In genomic region chr10:71193319-71193718, GRCm38 (mm10) we compare ENCODE assay signal across 13 mouse cellular contexts. TPM values are rescaled to one million over a fixed set of nuclear protein-coding genes. Genes with fewer than 3 reads are reported as not detected.
DNase-seq lines count a peak whose midpoint lies in the region; ATAC-seq and TF ChIP-seq lines count a peak whose summit lies in the region.
"Had no signal": no experiment of that assay in that cellular context is flagged by ENCODE, and none has a peak within 500 bp of the region (broad histone marks: within the 10 kb centered on the region; RNA-seq: fewer than 3 reads in every experiment).

No protein-coding gene starts in this region.

- WGBS in heart, embryonic 14.5 days = 47% methylated on average over 7 of the region's 7 CpGs
- 69% methylated on average over 7 of the region's 7 CpGs for WGBS in kidney, embryonic 16.5 days
- WGBS in midbrain, embryonic 14.5 days = 31% methylated on average over 7 of the region's 7 CpGs
- 50% methylated on average over 7 of the region's 7 CpGs for WGBS in midbrain, embryonic 13.5 days
- 36% methylated on average over 7 of the region's 7 CpGs for WGBS in stomach, postnatal 0 days

- no peak for TF ChIP-seq CTCF in stomach, postnatal 0 days (IDR thresholded peaks at IDR 0.05; ENCODE audit: low read depth)

- no peak overlapping the region for H3K9ac ChIP-seq in heart, embryonic 14.5 days (ENCODE audit: low read length)
- no peak overlapping the region for H3K9ac ChIP-seq in kidney, embryonic 16.5 days (replicated peaks; ENCODE audit: low read length)
- H3K9ac ChIP-seq in midbrain, embryonic 14.5 days (replicated peaks; ENCODE audit: low read length) = no peak overlapping the region
- no peak overlapping the region for H3K9ac ChIP-seq in midbrain, embryonic 13.5 days (replicated peaks)
- no peak overlapping the region for H3K9ac ChIP-seq in stomach, postnatal 0 days (ENCODE audit: low read length)
- H3K9ac ChIP-seq: liver, embryonic 14.5 days had no signal

- H3K4me1 ChIP-seq in heart, embryonic 14.5 days (ENCODE audit: control insufficient read depth in 2 of 2, insufficient read depth in 2 of 2, low read length in 2 of 2) = peaks cover 10 to 20% of the 10 kb centered on the region in 2 experiments
- H3K4me1 ChIP-seq in kidney, embryonic 16.5 days (ENCODE audit: insufficient read depth, low read length) = 0 out of 2 replicates have a peak, but pooled peaks cover 3% of the 10 kb centered on the region
- H3K4me1 ChIP-seq in midbrain, embryonic 14.5 days (ENCODE audit: control insufficient read depth, insufficient read depth, low read length) = peaks cover 7% of the 10 kb centered on the region
- peaks cover 20% of the 10 kb centered on the region for H3K4me1 ChIP-seq in midbrain, embryonic 13.5 days (replicated peaks)
- no peaks in the 10 kb centered on the region for H3K4me1 ChIP-seq in stomach, postnatal 0 days (replicated peaks; ENCODE audit: control insufficient read depth, insufficient read depth)

- DNase-seq in heart, adult 8-10 months (ENCODE audit: low spot score) = no peak
- no peak for DNase-seq in kidney, postnatal 14 days
- peak; percentile 57 for DNase-seq in midbrain, embryonic 14.5 days
- no peak for DNase-seq in stomach, postnatal 0 days (ENCODE audit: low spot score)
- DNase-seq: adrenal gland, postnatal 10 days; cerebellum, adult 9-11 months; layer of hippocampus, adult 9-11 months had no signal

- TF ChIP-seq EP300 in stomach, postnatal 0 days (optimal IDR thresholded peaks at IDR 0.05) = no peak

- no peaks in the 10 kb centered on the region for H3K36me3 ChIP-seq in heart, embryonic 14.5 days (ENCODE audit: control insufficient read depth, insufficient read depth, low read length)
- no peaks in the 10 kb centered on the region for H3K36me3 ChIP-seq in kidney, embryonic 16.5 days (ENCODE audit: insufficient read depth, low read length)
- H3K36me3 ChIP-seq in midbrain, embryonic 14.5 days (ENCODE audit: control insufficient read depth, insufficient read depth, low read length) = no peaks in the 10 kb centered on the region
- H3K36me3 ChIP-seq in midbrain, embryonic 13.5 days = no peaks in the 10 kb centered on the region
- no peaks in the 10 kb centered on the region for H3K36me3 ChIP-seq in stomach, postnatal 0 days (ENCODE audit: control insufficient read depth, insufficient read depth, low read length)

- H3K27ac ChIP-seq in heart, embryonic 14.5 days (replicated peaks in 1 of 2; ENCODE audit: control insufficient read depth in 1 of 2, insufficient read depth in 1 of 2, low read depth in 2 of 2, low read length in 2 of 2) = no peak overlapping the region; a peak in 1 of 4 replicates
- H3K27ac ChIP-seq in kidney, embryonic 16.5 days (ENCODE audit: low read length) = peak overlapping the region; percentile 37; the same call in 1 of the 2 replicates
- no peak overlapping the region for H3K27ac ChIP-seq in midbrain, embryonic 14.5 days (replicated peaks; ENCODE audit: low read depth, low read length)
- H3K27ac ChIP-seq in midbrain, embryonic 13.5 days = no peak overlapping the region
- H3K27ac ChIP-seq in stomach, postnatal 0 days (replicated peaks) = no peak overlapping the region
- H3K27ac ChIP-seq: liver, embryonic 14.5 days had no signal

- H3K4me2 ChIP-seq in heart, embryonic 14.5 days (ENCODE audit: low read length) = peak overlapping the region; percentile 49; the same call in 1 of the 2 replicates
- H3K4me2 ChIP-seq in kidney, embryonic 16.5 days (replicated peaks; ENCODE audit: low read depth, low read length) = no peak overlapping the region
- no peak overlapping the region for H3K4me2 ChIP-seq in midbrain, embryonic 14.5 days (ENCODE audit: low read length)
- no peak overlapping the region for H3K4me2 ChIP-seq in midbrain, embryonic 13.5 days (replicated peaks)
- H3K4me2 ChIP-seq in stomach, postnatal 0 days (replicated peaks; ENCODE audit: low read depth) = no peak overlapping the region

- no peak for ATAC-seq in heart, embryonic 14.5 days (ENCODE audit: insufficient number of reproducible peaks, insufficient read depth, low FRiP score, low read depth)
- ATAC-seq in kidney, embryonic 16.5 days (ENCODE audit: low FRiP score, low TSS enrichment) = no peak
- ATAC-seq in midbrain, embryonic 14.5 days (ENCODE audit: low FRiP score, low TSS enrichment) = no peak; the same call in 1 of the 2 replicates
- no peak for ATAC-seq in midbrain, embryonic 13.5 days
- ATAC-seq in stomach, postnatal 0 days (ENCODE audit: low FRiP score, low TSS enrichment) = peak; percentile 43; the same call in 1 of the 2 replicates

- H3K9me3 ChIP-seq in heart, embryonic 14.5 days (ENCODE audit: control insufficient read depth, low read length) = no peaks in the 10 kb centered on the region
- no peaks in the 10 kb centered on the region for H3K9me3 ChIP-seq in kidney, embryonic 16.5 days (ENCODE audit: low read length)
- no peaks in the 10 kb centered on the region for H3K9me3 ChIP-seq in midbrain, embryonic 14.5 days (ENCODE audit: control insufficient read depth, low read length)
- H3K9me3 ChIP-seq in midbrain, embryonic 13.5 days = no peaks in the 10 kb centered on the region
- H3K9me3 ChIP-seq in stomach, postnatal 0 days (ENCODE audit: control insufficient read depth, low read length) = no peaks in the 10 kb centered on the region

- H3K4me3 ChIP-seq in heart, embryonic 14.5 days (ENCODE audit: control insufficient read depth in 1 of 2, insufficient read depth in 1 of 2, low read depth in 1 of 2, low read length in 2 of 2) = no peak overlapping the region
- no peak overlapping the region for H3K4me3 ChIP-seq in kidney, embryonic 16.5 days (ENCODE audit: low read length)
- no peak overlapping the region for H3K4me3 ChIP-seq in midbrain, embryonic 14.5 days (replicated peaks; ENCODE audit: low read depth, low read length)
- no peak overlapping the region for H3K4me3 ChIP-seq in midbrain, embryonic 13.5 days (replicated peaks)
- no peak overlapping the region for H3K4me3 ChIP-seq in stomach, postnatal 0 days (ENCODE audit: low read depth, low read length)

- no peaks in the 10 kb centered on the region for H3K27me3 ChIP-seq in heart, embryonic 14.5 days (ENCODE audit: control insufficient read depth, insufficient read depth, low read length)
- H3K27me3 ChIP-seq in kidney, embryonic 16.5 days (ENCODE audit: insufficient read depth, low read length) = no peaks in the 10 kb centered on the region
- no peaks in the 10 kb centered on the region for H3K27me3 ChIP-seq in midbrain, embryonic 14.5 days (ENCODE audit: control insufficient read depth, insufficient read depth, low read length)
- no peaks in the 10 kb centered on the region for H3K27me3 ChIP-seq in midbrain, embryonic 13.5 days
- H3K27me3 ChIP-seq in stomach, postnatal 0 days (ENCODE audit: control insufficient read depth, insufficient read depth, low read length) = no peaks in the 10 kb centered on the region

RNA-seq across cellular contexts. Expression of gene Bicc1, which starts 33.8 kb away (rescaled TPM):
- polyA plus RNA-seq in heart, embryonic 14.5 days (2014; fragmentation: Nextera tagmentation; extraction: Ambion mirVana) = 24.7 and 25.9 TPM in 2 replicates
- 10 to 100 TPM; 11.8 to 17.8 (median 14.1) TPM for total RNA-seq in heart, adult 8-10 months (2022)
- polyA plus RNA-seq in kidney, embryonic 16.5 days (2015; fragmentation: Nextera tagmentation; extraction: Ambion mirVana) = 44.7 and 48.0 TPM in 2 replicates
- polyA plus RNA-seq in midbrain, embryonic 14.5 days (2014; fragmentation: Nextera tagmentation; extraction: Ambion mirVana) = 1.7 and 6.2 TPM in 2 replicates
- 3.4 and 3.7 TPM in 2 replicates for polyA plus RNA-seq in midbrain, embryonic 13.5 days (2015; fragmentation: Nextera tagmentation; extraction: Ambion mirVana)
- polyA plus RNA-seq in stomach, postnatal 0 days (2015; fragmentation: Nextera tagmentation; extraction: Ambion mirVana) = 9.6 and 9.8 TPM in 2 replicates
- total RNA-seq: megakaryocyte-erythroid progenitor cell, adult 5-6 weeks; MEL had no signal

RNA-seq across cellular contexts. Expression of gene Tfam, which starts 44.8 kb away (rescaled TPM):
- 39.7 and 49.9 TPM in 2 replicates for polyA plus RNA-seq in heart, embryonic 14.5 days (2014; fragmentation: Nextera tagmentation; extraction: Ambion mirVana)
- total RNA-seq in heart, adult 8-10 months (2022) = 10 to 100 TPM; 48.6 to 80.2 (median 59.5) TPM
- 84.6 and 89.5 TPM in 2 replicates for polyA plus RNA-seq in kidney, embryonic 16.5 days (2015; fragmentation: Nextera tagmentation; extraction: Ambion mirVana)
- polyA plus RNA-seq in midbrain, embryonic 14.5 days (2014; fragmentation: Nextera tagmentation; extraction: Ambion mirVana) = 38.5 and 50.1 TPM in 2 replicates
- polyA plus RNA-seq in midbrain, embryonic 13.5 days (2015; fragmentation: Nextera tagmentation; extraction: Ambion mirVana) = 57.9 and 58.5 TPM in 2 replicates
- polyA plus RNA-seq in stomach, postnatal 0 days (2015; fragmentation: Nextera tagmentation; extraction: Ambion mirVana) = 33.2 and 35.2 TPM in 2 replicates
